Comparison of ENCODE assay signal across 9 mouse cellular contexts in genomic region chr19:4603801-4604723, GRCm38 (mm10). TPM values are rescaled to one million over a fixed set of nuclear protein-coding genes. Genes with fewer than 3 reads are reported as not detected.
A peak's percentile ranks its signal among the peaks of the same experiment; 100 is the strongest.
DNase-seq lines count a peak whose midpoint lies in the region; ATAC-seq and TF ChIP-seq lines count a peak whose summit lies in the region.
"Had no signal": no experiment of that assay in that cellular context is flagged by ENCODE, and none has a peak within 500 bp of the region (broad histone marks: within the 10 kb centered on the region; RNA-seq: fewer than 3 reads in every experiment).

No protein-coding gene starts in this region.

- no peak overlapping the region for H3K4me3 ChIP-seq in neural tube, embryonic 15.5 days (replicated peaks)
- no peak overlapping the region for H3K4me3 ChIP-seq in intestine, embryonic 15.5 days (replicated peaks)
- H3K4me3 ChIP-seq in liver, embryonic 14.5 days (ENCODE audit: insufficient read depth in 1 of 2, low read depth in 2 of 2, low read length in 2 of 2): no peak overlapping the region
- H3K4me3 ChIP-seq in stomach, embryonic 16.5 days (replicated peaks; ENCODE audit: low read length): no peak overlapping the region
- H3K4me3 ChIP-seq: embryonic facial prominence, embryonic 13.5 days had no signal

- H3K4me2 ChIP-seq in neural tube, embryonic 15.5 days: no peak overlapping the region
- peak overlapping the region; percentile 2; the same call in 1 of the 2 replicates for H3K4me2 ChIP-seq in intestine, embryonic 15.5 days (replicated peaks)
- no peak overlapping the region for H3K4me2 ChIP-seq in liver, embryonic 14.5 days (ENCODE audit: low read depth)
- H3K4me2 ChIP-seq in stomach, embryonic 16.5 days (ENCODE audit: low read depth, low read length): no peak overlapping the region
- H3K4me2 ChIP-seq: embryonic facial prominence, embryonic 13.5 days had no signal

- no peaks in the 10 kb centered on the region for H3K36me3 ChIP-seq in neural tube, embryonic 15.5 days
- no peaks in the 10 kb centered on the region for H3K36me3 ChIP-seq in intestine, embryonic 15.5 days
- no peaks in the 10 kb centered on the region; the same call in 1 of the 2 replicates for H3K36me3 ChIP-seq in liver, embryonic 14.5 days (replicated peaks; ENCODE audit: control insufficient read depth, insufficient read depth, low read depth)
- H3K36me3 ChIP-seq in stomach, embryonic 16.5 days (ENCODE audit: control insufficient read depth, insufficient read depth, low read length): no peaks in the 10 kb centered on the region

- peak; percentile 83 for TF ChIP-seq CTCF in liver, embryonic 14.5 days (IDR thresholded peaks at IDR 0.05; ENCODE audit: low read depth)

- peak; percentile 32 for DNase-seq in neural tube, embryonic 10.5 days (ENCODE audit: extremely low spot score, low spot score)
- DNase-seq in embryo, embryonic 11 days: peak; percentile 73
- DNase-seq in liver, embryonic 14.5 days (ENCODE audit: low read depth in 3 of 3, low spot score in 3 of 3): peak; percentile 24 to 34 (median 27)
- no peak for DNase-seq in spleen, postnatal 36 days (ENCODE audit: low spot score in 2 of 2)
- no peak for DNase-seq in spleen, adult 18-20 months

- H3K27ac ChIP-seq in neural tube, embryonic 15.5 days (replicated peaks): no peak overlapping the region
- H3K27ac ChIP-seq in intestine, embryonic 15.5 days: no peak overlapping the region
- H3K27ac ChIP-seq in liver, embryonic 14.5 days: no peak overlapping the region
- H3K27ac ChIP-seq in stomach, embryonic 16.5 days (ENCODE audit: low read length): no peak overlapping the region
- H3K27ac ChIP-seq: embryonic facial prominence, embryonic 13.5 days had no signal

- no peaks in the 10 kb centered on the region for H3K4me1 ChIP-seq in neural tube, embryonic 15.5 days
- peaks cover 19% of the 10 kb centered on the region for H3K4me1 ChIP-seq in intestine, embryonic 15.5 days (replicated peaks)
- H3K4me1 ChIP-seq in liver, embryonic 14.5 days (replicated peaks; ENCODE audit: control insufficient read depth in 2 of 2, insufficient read depth in 2 of 2, low read length in 1 of 2): peaks cover 3 to 11% of the 10 kb centered on the region in 2 experiments
- H3K4me1 ChIP-seq in stomach, embryonic 16.5 days (ENCODE audit: control insufficient read depth, insufficient read depth, low read length): peaks cover 23% of the 10 kb centered on the region

- ATAC-seq in neural tube, embryonic 15.5 days (ENCODE audit: low FRiP score): no peak
- ATAC-seq in intestine, embryonic 15.5 days: peak; percentile 82
- peak; percentile 39; the same call in 1 of the 2 replicates for ATAC-seq in liver, embryonic 14.5 days (ENCODE audit: insufficient read depth)
- ATAC-seq in stomach, embryonic 16.5 days (ENCODE audit: insufficient read depth, low FRiP score): peak; percentile 78

- WGBS in neural tube, embryonic 15.5 days: 42% methylated on average over 24 of the region's 24 CpGs
- WGBS in intestine, embryonic 15.5 days: 33% methylated on average over 24 of the region's 24 CpGs
- WGBS in liver, embryonic 14.5 days (ENCODE audit: insufficient replicate concordance): 39% methylated on average over 24 of the region's 24 CpGs
- WGBS in stomach, embryonic 16.5 days: 37% methylated on average over 24 of the region's 24 CpGs

- H3K9me3 ChIP-seq in neural tube, embryonic 15.5 days (replicated peaks): no peaks in the 10 kb centered on the region
- no peaks in the 10 kb centered on the region for H3K9me3 ChIP-seq in intestine, embryonic 15.5 days
- H3K9me3 ChIP-seq in liver, embryonic 14.5 days (ENCODE audit: control insufficient read depth, low read length): no peaks in the 10 kb centered on the region
- no peaks in the 10 kb centered on the region for H3K9me3 ChIP-seq in stomach, embryonic 16.5 days (replicated peaks; ENCODE audit: control insufficient read depth, low read length)
- H3K9me3 ChIP-seq: embryonic facial prominence, embryonic 13.5 days had no signal

- H3K9ac ChIP-seq in neural tube, embryonic 15.5 days (replicated peaks): no peak overlapping the region
- no peak overlapping the region for H3K9ac ChIP-seq in intestine, embryonic 15.5 days
- no peak overlapping the region for H3K9ac ChIP-seq in liver, embryonic 14.5 days (replicated peaks)
- peak overlapping the region; percentile 34; the same call in 1 of the 2 replicates for H3K9ac ChIP-seq in stomach, embryonic 16.5 days (ENCODE audit: low read length)
- H3K9ac ChIP-seq: embryonic facial prominence, embryonic 13.5 days had no signal

- no peaks in the 10 kb centered on the region for H3K27me3 ChIP-seq in neural tube, embryonic 15.5 days (replicated peaks)
- no peaks in the 10 kb centered on the region for H3K27me3 ChIP-seq in intestine, embryonic 15.5 days (replicated peaks)
- H3K27me3 ChIP-seq in liver, embryonic 14.5 days (ENCODE audit: control insufficient read depth, insufficient read depth, low read length): no peaks in the 10 kb centered on the region
- no peaks in the 10 kb centered on the region for H3K27me3 ChIP-seq in stomach, embryonic 16.5 days (ENCODE audit: control insufficient read depth, insufficient read depth, low read length)
- H3K27me3 ChIP-seq: embryonic facial prominence, embryonic 13.5 days had no signal

- no peak for TF ChIP-seq EP300 in liver, embryonic 14.5 days (IDR thresholded peaks at IDR 0.05; ENCODE audit: low read depth)

RNA-seq across cellular contexts. Expression of gene Lrfn4, which starts 11.4 kb away (rescaled TPM):
- polyA plus RNA-seq in neural tube, embryonic 15.5 days (2015; fragmentation: Nextera tagmentation; extraction: Ambion mirVana): 10.5 and 12.5 TPM in 2 replicates
- 6.5 and 7.8 TPM in 2 replicates for polyA plus RNA-seq in intestine, embryonic 15.5 days (2015; fragmentation: Nextera tagmentation; extraction: Ambion mirVana)
- 2.1 and 2.6 TPM in 2 replicates for polyA plus RNA-seq in liver, embryonic 14.5 days (2012; rRNA removed)
- 0.42 and 0.64 TPM in 2 replicates for polyA plus RNA-seq in liver, embryonic 14.5 days (2014; fragmentation: Nextera tagmentation; extraction: Ambion mirVana)
- polyA plus RNA-seq in stomach, embryonic 16.5 days (2015; fragmentation: Nextera tagmentation; extraction: Ambion mirVana): 2.1 and 2.5 TPM in 2 replicates

RNA-seq across cellular contexts. Expression of gene Rce1, which starts 21.4 kb away (rescaled TPM):
- 49.1 and 49.8 TPM in 2 replicates for polyA plus RNA-seq in neural tube, embryonic 15.5 days (2015; fragmentation: Nextera tagmentation; extraction: Ambion mirVana)
- polyA plus RNA-seq in intestine, embryonic 15.5 days (2015; fragmentation: Nextera tagmentation; extraction: Ambion mirVana): 61.5 and 68.8 TPM in 2 replicates
- 20.0 and 26.7 TPM in 2 replicates for polyA plus RNA-seq in liver, embryonic 14.5 days (2012; rRNA removed)
- polyA plus RNA-seq in liver, embryonic 14.5 days (2014; fragmentation: Nextera tagmentation; extraction: Ambion mirVana): 23.6 and 25.2 TPM in 2 replicates
- polyA plus RNA-seq in stomach, embryonic 16.5 days (2015; fragmentation: Nextera tagmentation; extraction: Ambion mirVana): 64.7 and 66.0 TPM in 2 replicates

Comparison
In these comparisons a context has a peak if more than half of its experiments do, and no peak if none do; other contexts are left out.
1. DNase-seq: peak in neural tube, embryonic 10.5 days (single experiment), embryo, embryonic 11 days (single experiment) and liver, embryonic 14.5 days (3 of 3); none in spleen, postnatal 36 days (0 of 2) and spleen, adult 18-20 months (0 of 2).